Mouse (Mus musculus) ZHBTc4 (cell line): ENCODE data around the gene Spdye4a.
"Not testable (repeated sequence)": the region's sequence is repeated elsewhere in the genome, so short reads cannot be mapped to it uniquely, and the experiment has no call there.

Experiments
- DNase-seq: peaks from one replicate; pipeline ENCODE4 v3.0.0-alpha.2; 2011; ENCODE audit warnings: low read depth, low spot score

Spdye4a gene

GRCm38 (mm10) chr5:143235028-143235693 is 8.5 kb upstream of the Spdye4a start, which contains the start of gene Zfp12:
Gene Zfp12, plus strand, starts transcription at chr5:143235163.
- peak; percentile 99 for DNase-seq

- DNase-seq = no peak
These were observed 4.4 kb downstream of the Spdye4a start for GRCm38 (mm10) chr5:143222287-143222686.

GRCm38 (mm10) chr5:143220996-143221395 is 5.7 kb downstream of the Spdye4a start:
- DNase-seq = no peak

GRCm38 (mm10) chr5:143213832-143214231 is 12.9 kb downstream of the Spdye4a start:
- DNase-seq = no peak

- peak; percentile 27 for DNase-seq
These were observed 21.7 kb downstream of the Spdye4a start for GRCm38 (mm10) chr5:143205015-143205414.

GRCm38 (mm10) chr5:143196506-143196905 is 30.2 kb downstream of the Spdye4a start:
- DNase-seq = no peak

GRCm38 (mm10) chr5:143195166-143195565 is 31.5 kb downstream of the Spdye4a start:
- no peak for DNase-seq

- not testable (repeated sequence) for DNase-seq
These were observed 31.9 kb downstream of the Spdye4a start for GRCm38 (mm10) chr5:143194747-143195146.

- DNase-seq = no peak
These were observed 33.9 kb downstream of the Spdye4a start for GRCm38 (mm10) chr5:143192806-143193205.

- not testable (repeated sequence) for DNase-seq
These were observed 38.7 kb downstream of the Spdye4a start for GRCm38 (mm10) chr5:143188014-143188413.

GRCm38 (mm10) chr5:143180255-143181076 is 46.2 kb downstream of the Spdye4a start, which contains the start of the genes Rbak and Spdye4b:
Gene Rbak, minus strand, starts transcription at chr5:143180775.
Gene Spdye4b, plus strand, starts transcription at chr5:143181017.
- peak; percentile 98 for DNase-seq

GRCm38 (mm10) chr5:143179179-143179578 is 47.5 kb downstream of the Spdye4a start:
- DNase-seq = peak; percentile 63

GRCm38 (mm10) chr5:143177541-143178200 is 49.0 kb downstream of the Spdye4a start:
- DNase-seq = peak; percentile 38

- no peak for DNase-seq
These were observed 50.7 kb downstream of the Spdye4a start for GRCm38 (mm10) chr5:143175970-143176369.
